Mouse (Mus musculus): ENCODE measurements around the gene Mxi1.

The Mxi1 gene

GRCm38 (mm10) chr19:53310348-53310747, at the start of gene Mxi1:
Gene Mxi1, plus strand, starts transcription at chr19:53310518.
- DNase-seq: peak; percentile 67

- no peak for DNase-seq
These were observed 49.5 kb upstream of the Mxi1 start for GRCm38 (mm10) chr19:53260828-53261227.

- DNase-seq: no peak
These were observed 48.3 kb upstream of the Mxi1 start for GRCm38 (mm10) chr19:53262061-53262460.

GRCm38 (mm10) chr19:53263859-53264733, 46.2 kb upstream of the Mxi1 start:
- DNase-seq: no peak

GRCm38 (mm10) chr19:53264821-53265727, 45.2 kb upstream of the Mxi1 start:
- no peak for DNase-seq

- DNase-seq: no peak
These were observed 43.0 kb upstream of the Mxi1 start for GRCm38 (mm10) chr19:53267305-53267704.

- DNase-seq: no peak
These were observed 37.1 kb upstream of the Mxi1 start for GRCm38 (mm10) chr19:53273055-53273722.

- DNase-seq: no peak
These were observed 36.4 kb upstream of the Mxi1 start for GRCm38 (mm10) chr19:53273781-53274428.

GRCm38 (mm10) chr19:53275204-53275603, 35.1 kb upstream of the Mxi1 start:
- DNase-seq: no peak

GRCm38 (mm10) chr19:53276902-53277707, 33.2 kb upstream of the Mxi1 start:
- no peak for DNase-seq

- no peak for DNase-seq
These were observed 31.6 kb upstream of the Mxi1 start for GRCm38 (mm10) chr19:53278491-53279415.

GRCm38 (mm10) chr19:53280254-53280653, 30.1 kb upstream of the Mxi1 start:
- DNase-seq: no peak

GRCm38 (mm10) chr19:53282571-53282970, 27.7 kb upstream of the Mxi1 start:
- DNase-seq: no peak

- DNase-seq: no peak
These were observed 26.6 kb upstream of the Mxi1 start for GRCm38 (mm10) chr19:53283742-53284141.

- no peak for DNase-seq
These were observed 25.8 kb upstream of the Mxi1 start for GRCm38 (mm10) chr19:53284268-53285208.

GRCm38 (mm10) chr19:53296331-53297254, 13.7 kb upstream of the Mxi1 start:
- no peak for DNase-seq

GRCm38 (mm10) chr19:53299156-53299828, 11.0 kb upstream of the Mxi1 start:
- peak; percentile 63 for DNase-seq

GRCm38 (mm10) chr19:53299829-53300181, 10.5 kb upstream of the Mxi1 start:
- DNase-seq: peak; percentile 49
